Mouse (Mus musculus): ENCODE data around the gene Slc8a1. TPM values are rescaled to one million over a fixed set of nuclear protein-coding genes. Genes with fewer than 3 reads are reported as not detected.

Slc8a1 gene
- polyA plus RNA-seq, 1 experiment from 2014 or later, result not detected

- in situ Hi-C loops (cut with MboI; ENCODE audit: low pct_unique_long_range_greater_than_20kb), result no loop called here
- ATAC-seq (no peak), DNase-seq (ENCODE audit: low read depth, low spot score) (no peak)
- ChIA-PET POLR2A (no interaction called here), CTCF (no interaction called here)
- peaks cover 8% of the 10 kb centered on the region for H3K27me3 ChIP-seq
- no peak for TF ChIP-seq CTCF (IDR thresholded peaks at IDR 0.05)
Observed at GRCm38 (mm10) chr17:81479807-81480206, 258.4 kb downstream of the Slc8a1 start.

GRCm38 (mm10) chr17:81477420-81477819, 260.8 kb downstream of the Slc8a1 start:
- H3K27me3 ChIP-seq, result peaks cover 7% of the 10 kb centered on the region
- TF ChIP-seq CTCF (IDR thresholded peaks at IDR 0.05), result no peak
- ChIA-PET POLR2A (no interaction called here), CTCF (no interaction called here)
- in situ Hi-C loops (cut with MboI; ENCODE audit: low pct_unique_long_range_greater_than_20kb), result no loop called here
- ATAC-seq, result no peak
- no peak for DNase-seq (ENCODE audit: low read depth, low spot score)

- CTCF ChIA-PET, result no interaction called here
- no peak for TF ChIP-seq CTCF (IDR thresholded peaks at IDR 0.05)
- ATAC-seq (no peak), DNase-seq (ENCODE audit: low read depth, low spot score) (no peak)
- POLR2A ChIA-PET, result no interaction called here
- in situ Hi-C loops (cut with MboI; ENCODE audit: low pct_unique_long_range_greater_than_20kb), result no loop called here
- peaks cover 4% of the 10 kb centered on the region for H3K27me3 ChIP-seq
Observed at GRCm38 (mm10) chr17:81473363-81473762, 264.8 kb downstream of the Slc8a1 start.

- TF ChIP-seq CTCF (IDR thresholded peaks at IDR 0.05), result no peak
- no peaks in the 10 kb centered on the region for H3K27me3 ChIP-seq
- ATAC-seq (no peak), DNase-seq (ENCODE audit: low read depth, low spot score) (no peak)
- ChIA-PET POLR2A (no interaction called here), CTCF (no interaction called here)
- in situ Hi-C loops (cut with MboI; ENCODE audit: low pct_unique_long_range_greater_than_20kb), result no loop called here
Observed at GRCm38 (mm10) chr17:81468941-81469340, 269.2 kb downstream of the Slc8a1 start.

- in situ Hi-C loops (cut with MboI; ENCODE audit: low pct_unique_long_range_greater_than_20kb), result no loop called here
- peaks cover 2% of the 10 kb centered on the region for H3K27me3 ChIP-seq
- ChIA-PET POLR2A (no interaction called here), CTCF (no interaction called here)
- DNase-seq (ENCODE audit: low read depth, low spot score) (no peak), ATAC-seq (no peak)
- TF ChIP-seq CTCF (IDR thresholded peaks at IDR 0.05), result no peak
Observed at GRCm38 (mm10) chr17:81459379-81459778, 278.8 kb downstream of the Slc8a1 start.

GRCm38 (mm10) chr17:81455977-81456376, 282.2 kb downstream of the Slc8a1 start:
- in situ Hi-C loops (cut with MboI; ENCODE audit: low pct_unique_long_range_greater_than_20kb), result no loop called here
- no peak for ATAC-seq
- DNase-seq (ENCODE audit: low read depth, low spot score), result no peak
- POLR2A ChIA-PET, result no interaction called here
- CTCF ChIA-PET, result no interaction called here
- no peak for TF ChIP-seq CTCF (IDR thresholded peaks at IDR 0.05)
- H3K27me3 ChIP-seq, result peaks cover 2% of the 10 kb centered on the region

GRCm38 (mm10) chr17:81455269-81455668, 282.9 kb downstream of the Slc8a1 start:
- in situ Hi-C loops (cut with MboI; ENCODE audit: low pct_unique_long_range_greater_than_20kb), result no loop called here
- POLR2A ChIA-PET, result no interaction called here
- no peak for TF ChIP-seq CTCF (IDR thresholded peaks at IDR 0.05)

GRCm38 (mm10) chr17:81441463-81441862, 296.7 kb downstream of the Slc8a1 start, which contains the start of gene Gm11096:
TSS of gene Gm11096 (plus strand) at chr17:81441763.
- DNase-seq (ENCODE audit: low read depth, low spot score), result no peak
- ATAC-seq, result no peak
- POLR2A ChIA-PET, result no interaction called here
- CTCF ChIA-PET, result no interaction called here
- H3K27me3 ChIP-seq, result peaks cover 4% of the 10 kb centered on the region
- in situ Hi-C loops (cut with MboI; ENCODE audit: low pct_unique_long_range_greater_than_20kb), result no loop called here
- no peak for TF ChIP-seq CTCF (IDR thresholded peaks at IDR 0.05)

More at GRCm38 (mm10) chr17:81455269-81455668, 282.9 kb downstream of the Slc8a1 start:
- no peak for ATAC-seq
- H3K27me3 ChIP-seq, result peaks cover 2% of the 10 kb centered on the region
- DNase-seq (ENCODE audit: low read depth, low spot score), result no peak
- CTCF ChIA-PET, result no interaction called here

GRCm38 (mm10) chr17:81433148-81433547, 305.0 kb downstream of the Slc8a1 start:
- DNase-seq (ENCODE audit: low read depth, low spot score) (no peak), ATAC-seq (no peak)
- in situ Hi-C loops (cut with MboI; ENCODE audit: low pct_unique_long_range_greater_than_20kb), result no loop called here
- H3K27me3 ChIP-seq, result no peaks in the 10 kb centered on the region
- TF ChIP-seq CTCF (IDR thresholded peaks at IDR 0.05), result no peak
- POLR2A ChIA-PET, result no interaction called here
- CTCF ChIA-PET, result no interaction called here

GRCm38 (mm10) chr17:81432733-81433132, 305.4 kb downstream of the Slc8a1 start:
- POLR2A ChIA-PET, result no interaction called here

GRCm38 (mm10) chr17:81427245-81427644, 310.9 kb downstream of the Slc8a1 start:
- H3K27me3 ChIP-seq, result peaks cover 3% of the 10 kb centered on the region
- ChIA-PET CTCF (no interaction called here), POLR2A (no interaction called here)
- no peak for ATAC-seq
- DNase-seq (ENCODE audit: low read depth, low spot score), result no peak
- in situ Hi-C loops (cut with MboI; ENCODE audit: low pct_unique_long_range_greater_than_20kb), result no loop called here
- no peak for TF ChIP-seq CTCF (IDR thresholded peaks at IDR 0.05)

More at GRCm38 (mm10) chr17:81432733-81433132, 305.4 kb downstream of the Slc8a1 start:
- ATAC-seq (no peak), DNase-seq (ENCODE audit: low read depth, low spot score) (no peak)
- TF ChIP-seq CTCF (IDR thresholded peaks at IDR 0.05), result no peak
- CTCF ChIA-PET, result no interaction called here
- no peaks in the 10 kb centered on the region for H3K27me3 ChIP-seq
- in situ Hi-C loops (cut with MboI; ENCODE audit: low pct_unique_long_range_greater_than_20kb), result no loop called here

- in situ Hi-C loops (cut with MboI; ENCODE audit: low pct_unique_long_range_greater_than_20kb), result no loop called here
- POLR2A ChIA-PET, result no interaction called here
- CTCF ChIA-PET, result no interaction called here
- TF ChIP-seq CTCF (IDR thresholded peaks at IDR 0.05), result no peak
- no peak for ATAC-seq
- DNase-seq (ENCODE audit: low read depth, low spot score), result no peak
- peaks cover 3% of the 10 kb centered on the region for H3K27me3 ChIP-seq
Observed at GRCm38 (mm10) chr17:81424256-81424912, 313.8 kb downstream of the Slc8a1 start.

Data from Patski (cell line).